Mouse (Mus musculus) midbrain, embryonic 16.5 days (tissue): ENCODE data around the gene Xrn1. TPM values are rescaled to one million over a fixed set of nuclear protein-coding genes. Genes with fewer than 3 reads are reported as not detected.
"Not testable (repeated sequence)": the region's sequence is repeated elsewhere in the genome, so short reads cannot be mapped to it uniquely, and the experiment has no call there.

Experiments used
- ATAC-seq: fragments of 200-750 bp; cut with Nextera tagmentation; 2 replicates; pipeline ENCODE4 v1.8.0; 2017; ENCODE audit warnings: moderate TSS enrichment
- H3K27ac ChIP-seq: fragments of 300-500 bp; sonication (generic); 2 replicates; pipeline ENCODE4 v1.5.1; 2014; ENCODE audit warnings: mild to moderate bottlenecking, low read length, mixed read lengths
- H3K27me3 ChIP-seq: fragments of 300-500 bp; sonication (generic); 2 replicates; pipeline ENCODE4 v1.6.1; 2014; ENCODE audit warnings: low read depth, low read length, mixed read lengths; ENCODE audit not compliant: control insufficient read depth, insufficient read depth
- H3K36me3 ChIP-seq: fragments of 300-500 bp; sonication (generic); 2 replicates; pipeline ENCODE4 v1.6.1; 2014; ENCODE audit warnings: mild to moderate bottlenecking, low read length, moderate library complexity, mixed read lengths; ENCODE audit not compliant: control insufficient read depth, insufficient read depth
- H3K4me1 ChIP-seq: fragments of 300-500 bp; sonication (generic); 2 replicates; pipeline ENCODE4 v1.6.1; 2014; ENCODE audit warnings: mild to moderate bottlenecking, low read length, mixed read lengths; ENCODE audit not compliant: control insufficient read depth, insufficient read depth
- H3K4me2 ChIP-seq: fragments of 300-500 bp; sonication (generic); 2 replicates; pipeline ENCODE4 v1.6.1; 2014; ENCODE audit warnings: mild to moderate bottlenecking, low read length, mixed read lengths
- H3K4me3 ChIP-seq: fragments of 300-500 bp; sonication (generic); 2 replicates; pipeline ENCODE4 v1.5.1; 2014; ENCODE audit warnings: low read depth, mild to moderate bottlenecking, low read length, moderate library complexity, mixed read lengths
- H3K9ac ChIP-seq: fragments of 300-500 bp; sonication (generic); 2 replicates; pipeline ENCODE4 v1.6.1; 2014; ENCODE audit warnings: low read depth, low read length, mixed read lengths
- H3K9me3 ChIP-seq: fragments of 300-500 bp; sonication (generic); replicated peaks from 2 replicates; pipeline ENCODE4 v1.6.1; 2014; ENCODE audit warnings: mild to moderate bottlenecking, low read length, mixed read lengths; ENCODE audit not compliant: control insufficient read depth, poor library complexity, severe bottlenecking
- whole genome bisulfite sequencing: fragments of 180-500 bp; shearing (Covaris S2); extraction: QIAGEN DNeasy Blood & Tissue Kit; methylation state at CpG from one replicate; pipeline ENCODE4 v1.1.7; 2014; 5-methylcytosine and 5-hydroxymethylcytosine counted together
- polyA plus RNA-seq: library from polyadenylated mRNA; unstranded; fragments of >200 nt; fragmentation: Nextera tagmentation; extraction: Ambion mirVana; gene quantifications from 2 replicates; pipeline ENCODE4 v1.2.1, GENCODE M21; 2015

The Xrn1 gene
- 14.4 and 18.4 TPM in 2 replicates for polyA plus RNA-seq

DNA sequence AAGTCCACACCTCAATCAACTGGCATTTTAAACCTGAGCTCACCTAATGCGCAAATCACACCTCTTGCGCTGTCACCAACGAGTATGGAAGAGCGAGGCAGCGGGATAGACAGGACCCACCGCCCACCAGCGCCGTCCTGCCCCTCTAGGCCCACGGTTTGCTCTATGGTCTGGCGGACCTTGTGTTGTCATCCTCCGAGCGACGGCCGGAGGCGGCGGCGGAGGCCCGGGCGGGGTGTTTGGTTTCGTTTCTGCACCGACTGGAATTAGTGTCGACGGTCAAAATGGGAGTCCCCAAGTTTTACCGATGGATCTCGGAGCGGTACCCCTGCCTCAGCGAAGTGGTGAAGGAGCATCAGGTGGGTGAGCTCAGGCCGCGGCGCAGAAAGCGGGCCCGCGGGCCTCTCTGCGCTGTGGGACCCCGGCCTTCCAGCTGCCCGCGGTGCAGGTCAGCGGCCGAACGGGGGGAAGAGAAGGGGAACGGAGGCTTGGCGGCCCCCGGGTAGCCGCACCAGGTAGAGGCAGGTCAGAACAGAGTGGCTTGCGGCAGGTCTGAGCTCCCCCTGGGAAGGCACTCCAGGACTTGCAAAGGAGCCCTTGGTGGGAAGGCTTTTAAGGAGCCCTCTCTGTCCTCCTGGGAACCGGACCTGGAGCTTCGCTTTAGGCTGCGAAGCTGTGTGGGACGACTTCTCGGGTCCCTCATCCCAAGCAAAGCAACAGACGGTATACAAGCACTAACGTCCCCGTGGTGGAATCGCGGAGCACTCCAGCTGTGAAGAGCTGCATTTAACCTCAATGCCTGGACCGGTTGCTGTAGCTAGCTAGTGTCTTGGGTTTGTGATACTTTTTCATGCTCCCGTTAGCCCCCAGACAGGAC is at the start of gene Xrn1:
Gene Xrn1 (plus strand): TSS at position 176 of the 877 bp plus-strand sequence.
- Histone ChIP-seq H3K27me3 (no peaks in the 10 kb centered on the region), H3K4me2 (peak within 1 kb of the TSS; percentile 84), H3K4me3 (peak within 1 kb of the TSS; percentile 100), H3K9me3 (no peaks in the 10 kb centered on the region), H3K9ac (peak within 1 kb of the TSS; percentile 97), H3K4me1 (peaks cover 9% of the 10 kb centered on the region), H3K36me3 (no peaks in the 10 kb centered on the region), H3K27ac (peak within 1 kb of the TSS; percentile 79)
- peak; percentile 100 for ATAC-seq
- WGBS, result under 1% methylated on average over 57 of the region's 57 CpGs

DNA sequence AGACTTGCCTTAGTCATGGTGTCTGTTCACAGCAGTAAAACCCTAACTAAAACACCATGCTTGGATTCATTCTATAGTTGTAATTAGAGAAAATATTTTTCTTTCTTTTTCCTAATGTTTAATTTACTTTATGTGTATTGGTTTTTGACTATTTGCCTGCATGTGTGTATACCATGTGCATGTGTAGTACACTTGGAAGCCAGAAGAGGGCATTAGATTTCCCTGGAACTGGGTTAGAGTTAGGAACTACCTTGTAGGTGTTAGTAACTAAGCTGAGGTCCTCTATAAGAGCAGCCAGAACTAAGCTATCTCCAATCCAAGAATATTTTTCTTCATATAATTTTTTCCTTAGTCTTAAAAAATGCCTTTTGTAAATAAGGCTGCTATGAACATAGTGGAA is 21.7 kb upstream of the Xrn1 start:
- H3K9me3 ChIP-seq, result no peaks in the 10 kb centered on the region
- H3K9ac ChIP-seq, result no peak overlapping the region
- no peak overlapping the region for H3K4me2 ChIP-seq
- no peak overlapping the region for H3K27ac ChIP-seq
- H3K36me3 ChIP-seq, result peaks cover 3% of the 10 kb centered on the region; the same call in 1 of the 2 replicates
- no peak for ATAC-seq
- no peak overlapping the region for H3K4me3 ChIP-seq
- no peaks in the 10 kb centered on the region for H3K4me1 ChIP-seq
- no peaks in the 10 kb centered on the region for H3K27me3 ChIP-seq

GRCm38 (mm10) chr9:95953658-95954057 is 902 bp upstream of the Xrn1 start:
- ATAC-seq, result no peak
- WGBS, result 75% methylated on average over 4 of the region's 4 CpGs
- no peak overlapping the region for H3K9ac ChIP-seq
- H3K27me3 ChIP-seq, result no peaks in the 10 kb centered on the region
- no peaks in the 10 kb centered on the region for H3K9me3 ChIP-seq
- no peak overlapping the region for H3K4me2 ChIP-seq
- peaks cover 9% of the 10 kb centered on the region for H3K4me1 ChIP-seq
- H3K36me3 ChIP-seq, result no peaks in the 10 kb centered on the region
- H3K4me3 ChIP-seq, result no peak overlapping the region
- no peak overlapping the region for H3K27ac ChIP-seq

DNA sequence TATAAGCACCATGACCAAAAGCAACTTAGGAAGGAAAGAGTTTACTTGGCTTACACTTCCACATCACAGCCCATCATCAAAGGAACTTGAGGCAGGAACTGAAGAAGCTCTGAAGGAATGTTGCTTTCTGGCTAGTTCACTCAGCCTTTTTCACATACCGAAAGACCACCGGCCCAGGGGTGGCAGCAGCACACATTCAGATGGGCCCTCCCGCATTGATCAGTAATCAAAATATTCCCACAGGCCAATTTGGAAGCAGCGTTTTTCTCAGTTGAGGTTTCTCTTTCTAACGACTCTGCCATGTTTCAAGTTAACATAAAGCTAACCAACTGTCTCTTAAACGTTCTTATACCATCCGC is 355 bp upstream of the Xrn1 start:
- Histone ChIP-seq H3K27me3 (no peaks in the 10 kb centered on the region), H3K27ac (peak overlapping the region; percentile 79), H3K9ac (peak overlapping the region; percentile 97), H3K4me3 (peak overlapping the region; percentile 100), H3K4me1 (peaks cover 9% of the 10 kb centered on the region), H3K4me2 (peak overlapping the region; percentile 84), H3K36me3 (no peaks in the 10 kb centered on the region), H3K9me3 (no peaks in the 10 kb centered on the region)
- WGBS, result under 1% methylated on average over 7 of the region's 7 CpGs
- peak; percentile 93 for ATAC-seq

DNA sequence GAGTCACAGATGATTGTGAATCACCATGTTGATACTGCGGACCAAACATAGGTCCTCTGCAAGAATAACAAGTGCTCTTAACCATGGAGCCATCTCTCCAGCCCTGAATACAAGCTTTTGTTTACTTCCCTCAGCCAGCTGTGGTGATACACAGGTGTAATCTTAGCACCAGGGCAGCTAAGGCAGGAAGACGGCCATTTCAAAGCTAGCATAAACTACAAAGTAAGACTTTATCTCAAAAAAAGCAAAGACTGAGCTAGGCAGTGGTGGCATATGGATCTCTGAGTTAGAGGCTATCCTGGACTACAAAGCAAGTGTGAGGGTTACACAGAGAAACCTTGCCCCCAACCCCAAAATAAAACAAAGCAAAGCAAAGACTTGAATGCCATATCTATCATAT is 3.1 kb downstream of the Xrn1 start:
- H3K9me3 ChIP-seq, result no peaks in the 10 kb centered on the region
- H3K9ac ChIP-seq, result no peak overlapping the region
- no peak for ATAC-seq
- H3K27me3 ChIP-seq, result no peaks in the 10 kb centered on the region
- H3K4me2 ChIP-seq, result no peak overlapping the region
- H3K36me3 ChIP-seq, result no peaks in the 10 kb centered on the region
- no peak overlapping the region for H3K27ac ChIP-seq
- 93% methylated on average over 2 of the region's 2 CpGs for WGBS
- H3K4me1 ChIP-seq, result peaks cover 9% of the 10 kb centered on the region
- no peak overlapping the region for H3K4me3 ChIP-seq

DNA sequence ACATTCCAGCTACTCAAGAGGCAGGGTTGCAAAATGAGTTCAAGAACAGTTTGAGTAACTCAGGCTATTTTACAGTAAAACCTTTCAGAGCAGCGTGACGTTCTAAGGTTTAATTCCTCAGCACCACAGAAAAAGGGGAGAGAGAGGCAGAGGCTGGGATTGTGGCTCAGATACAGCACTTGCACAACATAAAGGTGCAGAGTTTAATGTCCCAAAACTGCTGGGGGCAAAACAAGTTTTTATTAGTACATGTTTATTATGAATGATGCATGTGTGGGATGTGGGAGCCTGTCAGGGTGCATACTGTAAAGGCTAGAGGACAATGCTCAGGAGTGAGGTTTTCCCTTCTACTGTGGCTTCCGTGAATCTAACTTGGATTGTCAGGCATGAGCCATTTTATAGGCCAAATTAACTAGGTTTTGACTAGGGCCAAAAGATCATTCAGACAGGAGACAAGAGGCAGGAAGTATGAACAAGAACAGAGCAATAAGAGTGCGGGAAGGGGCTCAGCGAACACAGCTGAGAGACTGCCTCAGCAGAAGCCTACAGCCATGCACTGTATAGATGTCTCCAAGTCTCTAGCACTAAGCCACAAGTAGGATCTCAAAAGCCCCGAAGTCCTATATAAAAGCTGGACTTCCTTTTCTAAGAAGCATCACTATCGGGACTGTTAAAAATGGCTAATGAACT is 3.6 kb downstream of the Xrn1 start:
- Histone ChIP-seq H3K4me1 (peaks cover 9% of the 10 kb centered on the region), H3K4me2 (no peak overlapping the region), H3K9ac (no peak overlapping the region), H3K36me3 (no peaks in the 10 kb centered on the region), H3K4me3 (no peak overlapping the region), H3K27ac (no peak overlapping the region), H3K27me3 (no peaks in the 10 kb centered on the region), H3K9me3 (no peaks in the 10 kb centered on the region)
- 96% methylated on average over 7 of the region's 7 CpGs for WGBS
- ATAC-seq, result no peak

- not testable (repeated sequence) for ATAC-seq, H3K4me3 ChIP-seq, H3K9me3 ChIP-seq, H3K36me3 ChIP-seq, H3K27ac ChIP-seq, H3K27me3 ChIP-seq, H3K4me2 ChIP-seq, H3K4me1 ChIP-seq, H3K9ac ChIP-seq
- 91% methylated on average over 2 of the region's 2 CpGs for WGBS
Observed at GRCm38 (mm10) chr9:95958731-95959105, 4.2 kb downstream of the Xrn1 start.

- H3K4me2 ChIP-seq, result no peak overlapping the region
- WGBS, result 87% methylated on average over 6 of the region's 6 CpGs
- no peaks in the 10 kb centered on the region for H3K9me3 ChIP-seq
Observed at GRCm38 (mm10) chr9:95959246-95959645, 4.7 kb downstream of the Xrn1 start.

More at GRCm38 (mm10) chr9:95959246-95959645, 4.7 kb downstream of the Xrn1 start:
- Histone ChIP-seq H3K9ac (no peak overlapping the region), H3K4me3 (no peak overlapping the region), H3K4me1 (peaks cover 9% of the 10 kb centered on the region), H3K27me3 (no peaks in the 10 kb centered on the region), H3K27ac (no peak overlapping the region), H3K36me3 (peaks cover 3% of the 10 kb centered on the region; the same call in 1 of the 2 replicates)
- ATAC-seq, result no peak
